Mouse (Mus musculus) forebrain, embryonic 11.5 days (tissue): Measurements from ENCODE around the gene Slc26a9. TPM values are rescaled to one million over a fixed set of nuclear protein-coding genes. Genes with fewer than 3 reads are reported as not detected.

Source experiments
- ATAC-seq: fragments of 200-750 bp; cut with Nextera tagmentation; replicated peaks from 2 replicates; pipeline ENCODE4 v1.8.0; 2017; ENCODE audit warnings: moderate TSS enrichment; ENCODE audit not compliant: low FRiP score
- DNase-seq: peaks from one replicate; pipeline ENCODE4 v3.0.0-alpha.2; 2017; ENCODE audit warnings: low spot score
- H3K27ac ChIP-seq: fragments of 300-500 bp; sonication (generic); 2 replicates; pipeline ENCODE4 v1.5.1; 2014; ENCODE audit warnings: low read depth, low read length
- H3K27me3 ChIP-seq: fragments of 300-500 bp; sonication (generic); 2 replicates; pipeline ENCODE4 v1.6.1; 2014; ENCODE audit warnings: mild to moderate bottlenecking, low read length, mixed read lengths; ENCODE audit not compliant: control insufficient read depth, insufficient read depth
- H3K36me3 ChIP-seq: fragments of 300-500 bp; sonication (generic); 2 replicates; pipeline ENCODE4 v1.6.1; 2014; ENCODE audit warnings: mild to moderate bottlenecking, low read length, moderate library complexity, mixed read lengths; ENCODE audit not compliant: control insufficient read depth, insufficient read depth
- H3K4me1 ChIP-seq: fragments of 300-500 bp; sonication (generic); replicated peaks from 2 replicates; pipeline ENCODE4 v1.6.1; 2014; ENCODE audit warnings: low read length, mixed read lengths; ENCODE audit not compliant: control insufficient read depth, insufficient read depth
- H3K4me2 ChIP-seq: fragments of 300-500 bp; sonication (generic); 2 replicates; pipeline ENCODE4 v1.6.1; 2014; ENCODE audit warnings: low read depth, mild to moderate bottlenecking, low read length, moderate library complexity, mixed read lengths; ENCODE audit not compliant: severe bottlenecking
- H3K4me3 ChIP-seq: fragments of 300-500 bp; sonication (generic); 2 replicates; pipeline ENCODE4 v1.5.1; 2014; ENCODE audit warnings: low read depth, low read length
- H3K9ac ChIP-seq: fragments of 300-500 bp; sonication (generic); 2 replicates; pipeline ENCODE4 v1.6.1; 2014; ENCODE audit warnings: low read length
- H3K9me3 ChIP-seq: fragments of 300-500 bp; sonication (generic); 2 replicates; pipeline ENCODE4 v1.6.1; 2016; ENCODE audit warnings: low read length, mixed read lengths; ENCODE audit not compliant: control insufficient read depth
- WGBS: fragments of 180-500 bp; shearing (Covaris S2); extraction: QIAGEN DNeasy Blood & Tissue Kit; methylation state at CpG from one replicate; pipeline ENCODE4 v1.1.7; 2014; 5-methylcytosine and 5-hydroxymethylcytosine counted together
- polyA plus RNA-seq: library from polyadenylated mRNA; unstranded; fragments of >200 nt; fragmentation: Nextera tagmentation; extraction: Ambion mirVana; gene quantifications from 2 replicates; pipeline ENCODE4 v1.2.1, GENCODE M21; 2014

Gene Slc26a9
- polyA plus RNA-seq, 1 experiment from 2014 or later, result not detected

- H3K4me2 ChIP-seq, result no peak overlapping the region
- no peaks in the 10 kb centered on the region for H3K36me3 ChIP-seq
- DNase-seq (no peak), ATAC-seq (no peak)
- H3K9me3 ChIP-seq, result no peaks in the 10 kb centered on the region
- H3K27ac ChIP-seq, result no peak overlapping the region
- H3K27me3 ChIP-seq, result no peaks in the 10 kb centered on the region
- H3K9ac ChIP-seq, result no peak overlapping the region
- H3K4me1 ChIP-seq, result no peaks in the 10 kb centered on the region
- H3K4me3 ChIP-seq, result no peak overlapping the region
- 66% methylated on average over 2 of the region's 2 CpGs for WGBS
Observed at GRCm38 (mm10) chr1:131747761-131748160, 3.9 kb downstream of the Slc26a9 start.

- H3K9ac ChIP-seq, result no peak overlapping the region
- H3K4me2 ChIP-seq, result no peak overlapping the region
- H3K9me3 ChIP-seq, result no peaks in the 10 kb centered on the region
- DNase-seq, result no peak
- no peak overlapping the region for H3K4me3 ChIP-seq
- 76% methylated on average over 2 of the region's 2 CpGs for WGBS
- H3K27ac ChIP-seq, result no peak overlapping the region
- H3K27me3 ChIP-seq, result no peaks in the 10 kb centered on the region
- H3K36me3 ChIP-seq, result no peaks in the 10 kb centered on the region
- H3K4me1 ChIP-seq, result no peaks in the 10 kb centered on the region
- no peak for ATAC-seq
Observed at GRCm38 (mm10) chr1:131748636-131749035, 4.8 kb downstream of the Slc26a9 start.

GRCm38 (mm10) chr1:131749706-131750545 is 6.1 kb downstream of the Slc26a9 start:
- Histone ChIP-seq H3K4me3 (no peak overlapping the region), H3K4me1 (no peaks in the 10 kb centered on the region), H3K36me3 (no peaks in the 10 kb centered on the region), H3K27me3 (no peaks in the 10 kb centered on the region), H3K9me3 (no peaks in the 10 kb centered on the region), H3K4me2 (no peak overlapping the region), H3K9ac (no peak overlapping the region), H3K27ac (no peak overlapping the region)
- ATAC-seq (no peak), DNase-seq (no peak)
- WGBS, result 82% methylated on average over 15 of the region's 15 CpGs

- WGBS, result 78% methylated on average over 3 of the region's 3 CpGs
- no peak overlapping the region for H3K9ac ChIP-seq
- H3K36me3 ChIP-seq, result no peaks in the 10 kb centered on the region
- no peaks in the 10 kb centered on the region for H3K27me3 ChIP-seq
- H3K27ac ChIP-seq, result no peak overlapping the region
- ATAC-seq, result no peak
- DNase-seq, result no peak
- no peaks in the 10 kb centered on the region for H3K9me3 ChIP-seq
- no peak overlapping the region for H3K4me2 ChIP-seq
- no peak overlapping the region for H3K4me3 ChIP-seq
- no peaks in the 10 kb centered on the region for H3K4me1 ChIP-seq
Observed at GRCm38 (mm10) chr1:131751181-131751890, 7.5 kb downstream of the Slc26a9 start.

- no peak overlapping the region for H3K27ac ChIP-seq
- 86% methylated on average over 10 of the region's 10 CpGs for WGBS
- no peak overlapping the region for H3K9ac ChIP-seq
- no peak overlapping the region for H3K4me2 ChIP-seq
- H3K27me3 ChIP-seq, result no peaks in the 10 kb centered on the region
- no peak overlapping the region for H3K4me3 ChIP-seq
- ATAC-seq (no peak), DNase-seq (no peak)
- H3K4me1 ChIP-seq, result no peaks in the 10 kb centered on the region
- no peaks in the 10 kb centered on the region for H3K36me3 ChIP-seq
- no peaks in the 10 kb centered on the region for H3K9me3 ChIP-seq
Observed at GRCm38 (mm10) chr1:131751891-131752311, 8.1 kb downstream of the Slc26a9 start.

GRCm38 (mm10) chr1:131754212-131754829 is 10.5 kb downstream of the Slc26a9 start:
- no peaks in the 10 kb centered on the region for H3K36me3 ChIP-seq
- H3K4me2 ChIP-seq, result no peak overlapping the region
- no peak overlapping the region for H3K9ac ChIP-seq
- H3K27me3 ChIP-seq, result no peaks in the 10 kb centered on the region
- H3K27ac ChIP-seq, result no peak overlapping the region
- H3K9me3 ChIP-seq, result no peaks in the 10 kb centered on the region
- no peak for DNase-seq
- no peak overlapping the region for H3K4me3 ChIP-seq
- no peak for ATAC-seq
- no peaks in the 10 kb centered on the region for H3K4me1 ChIP-seq
- WGBS, result 83% methylated on average over 3 of the region's 3 CpGs

- H3K27me3 ChIP-seq, result no peaks in the 10 kb centered on the region
- H3K4me2 ChIP-seq, result no peak overlapping the region
- no peaks in the 10 kb centered on the region for H3K9me3 ChIP-seq
- H3K36me3 ChIP-seq, result no peaks in the 10 kb centered on the region
- WGBS, result 88% methylated on average over 4 of the region's 4 CpGs
- ATAC-seq, result no peak
- no peak overlapping the region for H3K9ac ChIP-seq
- H3K4me3 ChIP-seq, result no peak overlapping the region
- DNase-seq, result no peak
- H3K27ac ChIP-seq, result no peak overlapping the region
- no peaks in the 10 kb centered on the region for H3K4me1 ChIP-seq
Observed at GRCm38 (mm10) chr1:131754916-131755315, 11.1 kb downstream of the Slc26a9 start.

GRCm38 (mm10) chr1:131757211-131757610 is 13.4 kb downstream of the Slc26a9 start:
- H3K27me3 ChIP-seq, result no peaks in the 10 kb centered on the region
- H3K36me3 ChIP-seq, result no peaks in the 10 kb centered on the region
- H3K9ac ChIP-seq, result no peak overlapping the region
- 92% methylated on average over 6 of the region's 6 CpGs for WGBS
- no peaks in the 10 kb centered on the region for H3K4me1 ChIP-seq
- no peak overlapping the region for H3K27ac ChIP-seq
- H3K9me3 ChIP-seq, result no peaks in the 10 kb centered on the region
- ATAC-seq (no peak), DNase-seq (no peak)
- H3K4me2 ChIP-seq, result no peak overlapping the region
- H3K4me3 ChIP-seq, result no peak overlapping the region
